Mouse (Mus musculus): ENCODE measurements around the gene Haao.

Gene Haao

GRCm38 (mm10) chr17:83790158-83790557 lies 57.6 kb downstream of the Haao start:
- no peak for DNase-seq (ENCODE audit: low read depth, low spot score)

- no peak for DNase-seq (ENCODE audit: low read depth, low spot score)
Observed at GRCm38 (mm10) chr17:83786418-83786817, 61.3 kb downstream of the Haao start.

- DNase-seq (ENCODE audit: low read depth, low spot score), result no peak
Observed at GRCm38 (mm10) chr17:83782740-83783139, 65.0 kb downstream of the Haao start.
